Mouse (Mus musculus): Measurements from ENCODE around the gene Fat1.

The Fat1 gene

DNA sequence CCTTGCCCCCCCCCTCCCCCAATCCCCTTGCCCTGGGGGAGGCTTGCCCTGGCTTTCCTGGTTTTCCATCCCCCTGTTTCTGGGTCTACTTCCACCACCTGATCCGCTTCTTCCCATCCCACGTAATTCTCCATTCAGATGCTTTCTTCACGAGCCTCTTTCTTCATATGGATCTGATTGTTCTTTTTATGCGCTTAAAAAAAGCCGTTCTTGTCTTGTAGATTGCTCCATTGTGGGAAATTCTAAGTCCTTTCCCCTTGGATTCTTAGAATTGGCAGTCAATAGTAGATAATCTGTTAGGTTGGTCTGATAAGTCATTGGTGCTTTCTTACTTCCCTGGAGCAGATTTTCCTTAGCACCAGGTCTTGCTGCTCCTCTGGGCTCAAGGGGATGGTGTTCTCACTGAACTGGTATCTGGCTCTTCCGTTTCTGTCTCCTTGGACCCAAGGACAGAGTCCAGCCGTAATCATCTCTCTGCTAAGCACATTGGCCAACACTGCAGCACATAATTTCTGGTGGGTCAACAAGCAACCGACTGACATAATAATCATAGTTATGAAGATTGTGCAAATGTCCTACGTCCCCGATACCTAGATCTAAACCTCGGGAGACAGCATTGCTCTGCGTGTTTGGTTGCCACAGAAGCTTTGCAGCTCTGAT is 27.5 kb downstream of the Fat1 start:
- DNase-seq, result no peak

DNA sequence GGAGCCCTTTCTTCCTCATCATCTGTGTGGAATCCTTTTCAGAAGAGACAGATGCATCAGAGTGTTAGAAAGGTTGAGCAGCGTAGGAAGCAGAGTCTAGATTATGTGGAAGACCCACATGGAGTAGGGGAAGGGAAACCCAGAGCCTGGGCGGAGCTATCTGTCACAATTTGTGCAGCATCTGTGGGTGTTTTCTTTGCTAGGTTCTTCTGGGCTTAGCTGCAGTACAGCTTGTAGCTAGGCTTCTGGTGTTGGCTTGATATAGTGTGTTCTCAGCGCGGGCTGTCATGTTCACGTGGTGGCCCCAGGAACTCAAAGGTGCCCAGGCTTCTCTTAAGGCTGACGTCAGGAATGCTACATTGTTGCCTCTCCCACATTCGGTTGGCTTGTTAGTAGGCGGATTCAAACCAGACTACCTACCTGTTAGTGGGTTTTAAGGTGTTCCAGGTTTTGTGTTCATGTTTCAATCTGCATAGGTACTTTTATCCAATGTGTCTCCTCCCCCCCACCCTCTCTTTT is 32.3 kb downstream of the Fat1 start:
- DNase-seq, result no peak

DNA sequence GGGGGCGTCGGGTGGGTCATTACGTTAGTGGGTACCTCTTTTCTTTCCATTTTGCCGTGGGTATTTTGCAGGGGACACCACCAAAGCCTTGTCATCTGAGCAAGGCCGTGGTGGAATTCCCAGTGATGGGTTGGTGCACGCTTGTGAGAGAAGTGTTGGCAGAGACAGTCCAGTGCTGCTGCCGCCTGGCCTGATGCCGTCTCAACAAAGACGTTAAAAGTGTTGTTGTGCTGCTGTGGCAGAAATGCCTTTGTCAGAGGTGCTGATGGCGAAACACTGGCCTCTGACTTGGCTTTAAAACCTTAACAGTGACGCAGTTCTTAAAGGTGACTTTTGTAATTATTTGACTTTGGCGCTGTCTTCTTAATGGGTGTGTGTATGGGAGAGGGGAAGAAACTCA is 34.8 kb downstream of the Fat1 start:
- DNase-seq, result no peak

DNA sequence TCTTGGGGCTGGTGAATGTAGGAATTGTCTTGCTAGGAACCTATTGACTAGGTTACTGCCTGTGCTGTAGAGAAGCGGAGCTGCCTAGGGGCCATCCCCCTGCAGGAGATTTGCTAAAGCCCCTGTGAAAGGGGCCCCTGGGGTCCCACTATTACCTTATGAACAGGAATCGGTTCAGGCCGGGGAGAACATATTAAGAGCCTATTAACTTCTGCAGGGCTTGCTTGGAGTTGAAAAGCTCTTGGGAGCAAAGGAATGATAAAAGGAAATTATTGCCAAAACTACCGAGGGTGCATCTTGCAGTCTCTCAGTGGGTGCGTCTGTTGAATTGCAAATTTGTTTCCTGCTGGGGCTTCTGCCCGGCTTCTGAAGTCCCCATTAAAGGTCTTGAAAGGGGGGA is 36.1 kb downstream of the Fat1 start:
- DNase-seq, result no peak

DNA sequence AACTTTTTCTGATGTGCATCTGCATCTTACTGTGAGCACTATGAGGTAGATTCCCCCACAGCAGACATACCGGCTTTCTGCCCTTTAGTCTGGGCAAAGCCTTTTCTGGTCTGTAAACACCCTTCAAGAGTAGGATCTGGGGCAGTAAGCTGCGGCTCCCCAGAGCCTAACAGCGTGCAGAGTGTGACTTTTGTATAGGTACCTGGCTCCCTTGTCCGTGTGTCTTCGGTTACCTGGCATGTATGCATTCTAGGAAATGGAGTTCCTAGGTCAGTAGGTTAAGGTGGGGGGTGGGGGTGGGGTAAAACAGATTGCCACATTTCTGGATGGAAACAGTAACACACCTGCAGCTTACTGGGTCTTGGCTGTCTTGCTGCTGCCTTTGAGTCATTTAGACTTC is 36.7 kb downstream of the Fat1 start:
- no peak for DNase-seq

DNA sequence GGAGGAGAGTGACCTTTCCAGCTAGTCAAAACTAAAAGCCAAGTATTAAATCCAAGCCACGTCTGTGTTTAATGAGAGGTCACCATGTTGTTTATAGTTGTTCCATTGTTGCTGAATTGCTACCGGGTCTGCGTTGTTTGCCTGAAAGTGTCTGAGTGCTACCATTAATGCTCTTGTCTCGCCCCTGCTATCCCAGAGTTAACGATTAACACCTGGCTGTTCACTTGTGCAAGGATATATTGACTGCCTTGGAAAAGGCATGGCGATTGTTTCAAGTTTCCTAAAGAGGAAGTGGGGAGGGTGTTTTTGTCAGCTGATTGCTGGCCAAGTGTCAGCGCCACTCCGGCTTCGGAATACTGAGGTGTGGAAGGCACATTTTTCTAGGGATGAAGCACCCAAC is 39.9 kb downstream of the Fat1 start:
- DNase-seq, result no peak

DNA sequence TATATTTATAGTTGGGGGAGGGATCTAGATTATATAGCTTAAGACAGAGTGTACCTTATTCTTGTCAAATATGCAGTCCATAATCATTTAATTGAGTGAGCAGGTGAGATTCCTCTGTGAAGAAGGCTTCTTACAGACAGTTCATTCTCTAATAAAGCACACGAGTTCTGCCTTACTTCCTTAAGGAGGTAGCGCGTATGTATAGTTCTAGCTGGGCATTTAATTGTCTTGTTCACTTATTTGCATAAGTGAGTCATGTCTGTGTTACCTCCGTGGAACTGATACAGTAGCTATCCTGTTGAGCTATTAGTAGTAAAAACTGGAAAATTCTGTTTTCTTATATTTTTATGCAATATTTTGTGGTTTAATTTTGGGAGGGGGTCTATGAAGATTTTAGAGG is 40.4 kb downstream of the Fat1 start:
- DNase-seq, result no peak

DNA sequence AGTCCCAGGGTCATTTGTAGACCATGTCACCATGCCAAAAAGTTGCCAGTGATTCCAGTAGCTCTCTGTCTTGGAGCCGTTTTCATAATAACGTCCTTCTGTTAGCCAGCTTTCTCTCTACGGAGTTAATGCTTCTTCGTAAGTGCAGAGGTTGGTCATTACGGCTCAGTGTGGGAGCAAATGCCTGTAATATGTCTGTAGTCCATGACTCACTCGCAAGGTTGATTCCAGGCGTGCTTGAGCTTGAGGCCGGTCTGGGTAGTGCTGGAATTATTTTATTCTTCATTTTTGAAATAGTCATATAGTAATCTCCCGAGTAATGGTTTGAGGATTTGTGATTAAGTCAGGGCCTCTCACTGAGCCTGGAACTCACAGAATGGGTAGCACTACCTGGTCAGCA is 43.4 kb downstream of the Fat1 start:
- no peak for DNase-seq

DNA sequence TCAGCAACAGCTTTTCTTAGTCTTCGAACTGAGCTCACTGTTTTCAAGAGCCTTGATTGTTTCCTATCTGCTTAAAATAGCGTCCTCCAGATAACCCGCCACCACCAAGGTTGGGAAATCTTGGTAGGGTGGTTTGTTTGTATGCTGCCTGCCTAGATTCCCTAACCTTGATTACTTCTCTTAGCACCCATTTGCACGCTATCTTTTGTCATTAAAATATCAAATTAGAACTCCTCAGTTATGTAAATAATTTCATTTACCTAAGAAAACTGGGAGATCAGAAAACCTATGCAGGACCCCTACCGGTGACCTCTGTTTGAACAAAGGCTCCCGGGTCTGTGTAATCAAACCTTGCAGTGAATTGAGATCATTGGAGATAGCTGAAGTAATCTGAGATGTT is 44.0 kb downstream of the Fat1 start:
- DNase-seq, result no peak

DNA sequence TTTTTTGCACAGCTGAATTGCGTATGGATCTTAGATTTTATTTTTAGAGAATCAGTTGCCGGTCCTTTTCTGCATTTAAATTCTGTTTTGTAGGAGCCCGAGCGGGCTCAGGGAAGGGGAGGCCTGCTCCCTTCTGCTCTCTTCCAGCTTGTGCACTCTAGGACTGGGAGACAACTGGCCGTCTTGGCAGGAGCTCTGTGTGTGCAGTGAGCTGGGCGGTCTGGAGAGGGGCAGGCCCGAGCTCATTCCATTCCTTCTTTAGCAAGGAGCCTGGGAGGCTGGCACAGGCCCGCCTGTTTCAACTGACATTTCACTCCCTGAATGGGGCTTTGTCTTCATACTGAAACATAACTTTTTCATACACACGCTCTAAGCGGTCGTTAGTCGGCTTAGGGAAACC is 44.8 kb downstream of the Fat1 start:
- DNase-seq, result no peak

DNA sequence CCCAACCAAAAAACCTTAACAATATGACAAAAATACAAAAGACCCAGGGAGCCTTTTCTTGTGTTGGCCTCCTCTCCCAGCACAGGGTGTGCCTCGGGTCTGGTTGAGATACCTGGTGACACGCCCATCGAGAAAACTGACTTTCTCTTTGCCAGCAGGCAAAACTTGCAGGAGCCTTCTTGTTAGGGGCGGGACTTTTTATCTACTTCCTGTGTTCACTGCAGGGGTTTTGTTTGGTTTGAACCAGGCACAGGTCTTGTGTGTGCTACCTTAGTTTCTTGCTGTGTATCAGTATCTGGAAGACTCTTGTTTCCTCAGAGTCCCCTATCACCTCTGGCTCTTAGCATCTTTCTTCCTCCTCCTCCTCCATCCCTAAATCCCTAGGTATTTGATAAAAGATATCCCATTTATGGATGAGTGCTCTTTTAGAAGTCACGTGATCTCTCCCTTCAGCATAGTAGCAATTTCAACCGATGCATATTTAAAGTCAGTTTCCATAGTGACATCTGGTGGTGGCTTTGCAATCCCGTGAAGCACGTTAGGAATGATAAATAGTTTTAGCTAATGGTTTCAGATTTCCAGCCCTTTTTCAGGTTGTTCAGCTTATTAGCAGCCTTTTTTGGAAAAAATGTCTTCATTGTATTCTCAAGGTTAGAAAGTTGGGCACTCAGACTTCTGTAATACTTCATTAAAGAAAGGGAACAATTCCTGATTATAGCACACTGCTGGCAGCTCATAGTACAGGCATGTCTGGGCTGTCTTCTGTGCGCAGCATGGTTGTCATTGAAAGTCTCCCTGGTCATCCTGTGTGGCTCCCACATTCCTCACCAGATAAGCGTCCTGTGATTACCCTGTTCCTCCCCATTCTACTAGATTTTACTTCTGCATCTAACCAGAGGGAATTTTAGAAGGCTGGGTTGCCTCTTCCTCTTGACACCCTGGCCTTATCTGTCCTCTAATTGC is 50.4 kb downstream of the Fat1 start:
- DNase-seq, result no peak

DNA sequence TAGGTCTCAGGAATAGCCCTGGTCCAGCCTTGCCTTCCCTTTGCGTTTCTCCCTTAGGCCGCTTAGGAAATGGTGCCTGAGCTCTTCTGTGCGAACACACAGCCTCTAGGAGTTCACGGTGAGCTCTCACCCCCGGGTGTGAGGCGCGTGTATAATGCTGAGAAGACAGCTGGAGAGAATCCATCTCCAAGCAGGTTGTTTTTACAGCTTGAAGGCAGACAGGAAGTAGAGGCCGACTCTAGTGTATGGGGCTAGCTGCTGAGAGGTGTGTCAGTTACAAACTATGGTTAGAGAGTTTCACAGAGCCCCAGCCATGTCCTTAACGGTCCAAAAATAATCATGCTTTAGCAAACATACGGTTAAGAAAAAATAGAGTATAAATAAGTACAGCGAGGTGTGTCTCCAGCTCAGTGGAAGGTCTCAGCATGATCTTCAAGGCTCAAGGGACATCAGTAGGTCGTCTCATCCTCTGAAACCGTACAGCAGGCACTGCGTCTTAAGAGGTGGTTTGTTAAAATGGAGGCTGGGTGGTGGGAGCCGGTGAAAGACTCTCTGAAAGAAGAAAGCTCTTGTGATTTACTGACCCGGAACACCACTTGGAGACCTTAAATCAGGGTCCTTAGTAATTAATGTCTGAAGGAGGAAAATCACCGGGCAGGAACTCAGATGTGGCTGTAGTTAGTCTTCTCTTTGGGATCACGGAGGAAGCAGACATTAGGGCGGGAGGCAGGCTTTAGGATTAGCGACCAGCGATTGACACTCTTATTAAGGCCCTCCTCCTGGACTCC is 56.6 kb downstream of the Fat1 start:
- no peak for DNase-seq

DNA sequence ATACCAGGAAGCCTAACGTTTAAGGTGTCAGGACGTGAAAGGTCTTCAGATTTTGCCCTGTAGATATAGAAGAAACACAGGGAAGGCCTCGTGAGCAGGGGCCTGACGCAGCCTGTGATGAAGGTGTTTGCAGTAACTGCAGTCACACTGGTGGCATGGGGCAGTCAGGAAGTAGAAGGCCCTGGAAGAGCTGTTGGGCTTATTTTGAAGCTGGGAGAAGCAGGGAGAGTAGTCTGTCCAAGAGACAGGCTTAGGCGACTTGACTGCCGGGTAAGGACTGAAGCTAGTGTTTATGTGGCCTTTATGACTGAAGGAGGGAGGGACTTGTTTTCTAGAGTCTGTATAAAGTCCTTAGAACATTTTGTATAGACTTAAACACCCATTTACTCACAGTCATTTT is 57.4 kb downstream of the Fat1 start:
- no peak for DNase-seq

DNA sequence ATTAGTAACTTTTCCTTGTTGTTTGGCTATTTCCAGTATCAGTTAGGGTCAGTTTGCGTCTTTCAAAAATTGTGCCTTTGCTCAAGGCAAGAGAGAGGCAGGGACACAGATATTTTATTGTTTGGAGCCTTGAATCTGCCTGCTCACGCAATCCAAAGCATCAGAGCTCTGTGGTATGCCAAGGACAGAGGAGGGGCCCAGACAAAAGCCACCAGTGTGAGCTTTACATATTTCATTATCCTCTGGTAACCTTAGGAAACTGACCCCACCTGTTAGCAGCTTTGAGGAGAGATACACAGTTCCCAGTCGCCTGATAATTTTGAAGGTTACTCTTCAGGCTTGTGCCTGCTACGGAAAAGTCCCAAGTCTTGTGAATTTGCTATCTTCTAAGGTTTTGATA is 58.1 kb downstream of the Fat1 start:
- DNase-seq, result no peak

DNA sequence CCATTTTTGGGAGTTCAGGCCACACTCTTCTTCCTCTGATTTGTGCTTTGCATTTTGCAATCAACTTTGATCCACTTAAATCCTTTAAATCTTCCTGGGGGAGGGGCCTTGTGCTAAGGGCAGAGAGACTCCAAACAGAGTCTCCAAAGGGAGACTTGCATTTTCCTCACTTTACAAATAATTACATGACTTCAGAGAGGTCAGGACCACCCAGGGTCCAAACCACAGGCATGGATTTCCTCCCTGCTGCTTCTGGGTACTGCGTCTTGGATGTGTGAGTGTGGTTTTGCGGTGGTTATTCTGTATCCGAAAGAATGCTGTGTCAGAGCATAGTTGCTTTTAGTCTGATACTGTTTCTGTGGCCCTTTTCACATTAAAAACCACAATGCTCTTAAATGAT is 61.2 kb downstream of the Fat1 start:
- DNase-seq, result no peak

DNA sequence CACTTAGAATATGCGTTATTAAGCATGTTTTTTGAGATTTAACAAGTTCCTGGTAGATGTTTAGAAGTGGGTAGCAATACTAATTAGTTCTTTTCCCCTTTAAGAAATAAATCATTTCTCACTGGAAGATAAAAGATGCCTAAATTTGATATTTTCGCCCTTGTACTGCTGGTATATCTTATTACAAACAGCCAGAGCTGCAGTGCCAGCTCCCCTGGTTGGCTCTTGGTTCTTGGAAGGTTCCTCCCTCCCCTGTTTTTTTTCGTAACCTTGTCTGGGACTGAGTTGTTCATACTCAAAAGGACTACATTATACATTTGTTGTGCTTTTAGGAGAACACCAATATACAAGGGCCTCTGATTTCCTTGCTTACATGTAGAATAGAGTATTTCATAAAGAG is 62.1 kb downstream of the Fat1 start:
- no peak for DNase-seq

DNA sequence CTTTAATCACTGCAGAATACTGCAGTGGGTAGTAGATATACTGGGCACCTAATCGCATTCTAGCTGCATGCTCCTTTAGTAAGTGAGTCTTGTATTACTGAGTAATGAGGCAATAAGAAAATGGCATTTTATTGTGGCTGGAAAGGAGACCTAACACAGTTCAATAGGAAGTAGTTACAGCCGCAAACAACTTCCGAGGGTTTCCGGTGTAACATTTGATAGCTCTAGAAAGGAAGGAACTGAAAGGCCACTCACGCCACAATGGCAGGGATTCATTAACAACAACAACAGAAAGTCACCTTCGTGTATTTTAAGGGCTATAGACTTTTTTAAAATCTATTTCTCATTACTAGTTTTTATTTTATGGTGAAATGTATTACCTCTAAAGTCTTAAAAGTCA is 62.6 kb downstream of the Fat1 start:
- DNase-seq, result no peak

DNA sequence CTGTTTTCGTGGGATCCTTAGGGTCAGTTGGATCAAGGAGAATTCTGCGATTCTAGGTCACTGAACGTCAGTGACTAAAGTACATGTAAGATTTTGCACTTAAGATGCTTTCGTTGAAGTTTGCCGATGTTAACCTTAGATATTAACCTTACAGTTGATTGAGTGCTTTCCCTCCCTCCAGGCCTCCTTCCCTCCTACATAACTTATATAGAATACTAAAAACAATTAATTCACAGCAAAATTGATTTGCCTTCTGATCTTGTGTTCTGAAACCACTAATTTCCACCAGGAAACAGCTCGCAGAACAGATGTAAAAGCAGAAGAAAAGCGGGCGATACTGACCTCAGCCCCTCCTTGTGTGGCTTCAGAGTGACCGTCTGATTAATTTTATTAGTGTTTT is 63.0 kb downstream of the Fat1 start:
- DNase-seq, result no peak

DNA sequence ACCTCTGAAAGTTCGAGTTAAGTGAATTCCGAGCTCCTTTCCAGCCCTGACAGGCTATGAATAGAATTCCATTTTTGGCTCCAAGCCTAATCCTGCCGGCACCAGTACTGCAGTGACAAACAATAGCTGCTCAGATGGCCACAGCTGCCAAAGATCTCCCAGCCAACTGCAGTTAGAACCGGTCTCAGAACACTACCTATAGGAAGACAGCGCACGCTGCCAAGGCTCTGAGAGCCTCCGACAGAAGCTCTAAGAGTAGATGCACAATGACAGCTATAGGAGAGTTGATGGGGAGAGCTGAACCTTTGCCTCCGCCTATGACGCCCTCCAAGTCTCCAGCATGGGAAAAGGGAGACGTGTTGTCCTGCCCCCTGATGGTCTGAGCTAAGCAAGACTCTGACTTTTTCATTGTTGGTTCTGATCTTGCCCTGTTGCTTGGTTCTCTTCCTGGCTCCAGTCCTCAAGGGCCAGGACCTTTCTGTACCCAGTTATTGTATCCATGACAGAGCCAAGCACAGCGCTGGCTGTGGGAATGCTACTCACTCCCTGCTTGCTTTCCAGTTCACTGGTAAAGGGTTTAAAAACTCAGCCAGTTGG is 63.5 kb downstream of the Fat1 start:
- no peak for DNase-seq

DNA sequence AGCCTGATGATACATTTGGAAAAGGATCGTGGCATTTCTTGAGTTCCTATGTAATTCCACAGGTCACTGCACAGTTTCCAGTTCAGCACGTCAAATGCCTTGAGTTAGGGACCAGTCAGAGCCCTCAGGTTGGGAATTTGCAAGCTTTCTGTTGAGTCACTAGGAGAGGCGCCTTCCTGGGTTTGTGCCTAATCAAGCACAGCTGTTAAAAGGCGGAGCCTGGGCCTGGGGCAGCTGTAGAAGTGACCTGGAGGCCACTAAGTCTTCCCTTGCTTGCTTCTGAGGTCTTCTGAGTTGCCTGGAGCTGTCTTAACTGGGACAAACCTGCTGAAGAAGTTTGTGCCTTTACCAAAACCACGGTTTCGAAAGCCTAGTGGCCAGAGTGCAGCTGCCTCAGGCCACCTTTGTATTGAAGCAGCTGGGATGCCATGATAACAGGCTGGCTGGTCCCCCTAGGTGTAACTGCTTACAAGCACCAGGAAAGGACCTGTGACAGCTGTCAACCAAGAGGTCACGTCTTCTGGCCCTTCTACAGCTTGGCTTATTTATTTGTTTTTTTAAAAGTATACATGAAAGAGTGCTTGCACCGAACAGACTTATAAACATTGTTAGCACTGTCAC is 66.4 kb downstream of the Fat1 start:
- no peak for DNase-seq

DNA sequence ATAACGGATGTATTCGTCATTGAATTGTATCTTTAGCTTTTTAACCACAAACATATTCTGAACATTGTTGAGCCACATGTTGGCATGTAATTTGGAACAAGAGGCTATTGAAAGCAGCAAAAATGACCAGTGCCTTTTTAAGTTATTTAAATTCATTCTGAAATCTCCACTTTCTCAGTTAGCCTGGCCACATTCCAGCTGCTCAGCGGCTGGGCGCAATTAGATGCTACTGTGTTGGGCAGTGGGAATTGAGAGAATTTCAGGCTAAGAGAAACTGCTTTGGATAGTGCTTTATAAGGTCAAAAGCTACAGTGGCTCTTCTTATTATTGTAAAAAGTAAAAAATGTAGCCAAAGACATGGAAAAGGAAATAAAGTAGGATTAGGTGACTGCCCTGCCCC is 67.4 kb downstream of the Fat1 start:
- no peak for DNase-seq

DNA sequence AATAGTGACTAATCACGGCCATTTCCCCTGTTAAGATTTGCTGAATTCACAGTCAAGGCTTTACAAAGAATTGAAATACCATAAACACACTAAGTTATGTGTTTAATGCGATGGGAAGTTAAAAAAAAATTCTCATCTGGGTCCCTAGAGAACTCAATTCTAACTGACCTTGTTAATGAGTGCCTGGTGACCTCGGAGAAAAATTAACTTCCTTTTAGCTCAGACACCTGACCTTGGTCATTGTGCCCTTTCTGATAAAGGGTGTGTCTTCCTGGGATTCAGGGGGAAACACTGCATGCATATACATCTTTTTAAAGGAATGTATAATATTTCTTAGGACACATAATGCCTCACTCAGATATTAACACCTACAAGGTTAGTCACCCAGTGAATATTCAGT is 68.8 kb downstream of the Fat1 start:
- no peak for DNase-seq

DNA sequence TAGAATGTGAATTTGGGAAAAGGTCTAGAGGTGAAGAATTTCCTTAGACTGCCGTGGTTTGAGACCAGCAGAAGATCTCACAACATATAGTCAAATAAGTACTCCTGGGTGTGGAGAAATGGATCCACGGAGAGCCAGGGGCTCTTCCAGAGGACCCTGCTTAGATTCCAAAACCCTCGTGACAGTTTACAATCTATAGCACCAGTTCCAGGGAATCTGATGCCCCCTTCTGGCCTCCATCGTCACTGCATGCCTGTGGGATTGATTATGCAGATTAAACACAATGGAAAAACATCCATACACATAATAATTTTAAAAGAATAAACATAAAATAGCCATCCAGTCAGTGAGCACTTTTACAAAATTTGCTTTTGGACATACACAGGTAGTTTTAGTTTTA is 75.4 kb downstream of the Fat1 start:
- no peak for DNase-seq

Data from thymus, postnatal 25 days (tissue).